Mouse (Mus musculus) liver, embryonic 15.5 days (tissue): ENCODE data around the gene Sgms1. TPM values are rescaled to one million over a fixed set of nuclear protein-coding genes. Genes with fewer than 3 reads are reported as not detected.
A peak's percentile ranks its signal among the peaks of the same experiment; 100 is the strongest.

Source experiments
- ATAC-seq: fragments of 200-750 bp; cut with Nextera tagmentation; 2 replicates; pipeline ENCODE4 v1.8.0; 2017; ENCODE audit warnings: moderate number of reproducible peaks, mild to moderate bottlenecking, moderate library complexity; ENCODE audit not compliant: insufficient read depth
- H3K27ac ChIP-seq: fragments of 300-500 bp; sonication (generic); replicated peaks from 2 replicates; pipeline ENCODE4 v1.5.1; 2015; ENCODE audit warnings: mild to moderate bottlenecking, inconsistent platforms
- H3K27me3 ChIP-seq: fragments of 300-500 bp; sonication (generic); 2 replicates; pipeline ENCODE4 v1.6.1; 2015; ENCODE audit warnings: mild to moderate bottlenecking, inconsistent platforms
- H3K36me3 ChIP-seq: fragments of 300-500 bp; sonication (generic); replicated peaks from 2 replicates; pipeline ENCODE4 v1.6.1; 2015; ENCODE audit warnings: moderate library complexity, mild to moderate bottlenecking, inconsistent platforms
- H3K4me1 ChIP-seq: fragments of 300-500 bp; sonication (generic); replicated peaks from 2 replicates; pipeline ENCODE4 v1.6.1; 2015; ENCODE audit warnings: inconsistent platforms
- H3K4me2 ChIP-seq: fragments of 300-500 bp; sonication (generic); 2 replicates; pipeline ENCODE4 v1.6.1; 2015; ENCODE audit warnings: moderate library complexity, mild to moderate bottlenecking, inconsistent platforms
- H3K4me3 ChIP-seq: fragments of 300-500 bp; sonication (generic); replicated peaks from 2 replicates; pipeline ENCODE4 v1.5.1; 2015; ENCODE audit warnings: mild to moderate bottlenecking, inconsistent platforms
- H3K9ac ChIP-seq: fragments of 300-500 bp; sonication (generic); 2 replicates; pipeline ENCODE4 v1.6.1; 2015; ENCODE audit warnings: moderate library complexity, mild to moderate bottlenecking, inconsistent platforms
- H3K9me3 ChIP-seq: fragments of 300-500 bp; sonication (generic); replicated peaks from 2 replicates; pipeline ENCODE4 v1.6.1; 2016; ENCODE audit warnings: inconsistent platforms
- WGBS: fragments of 180-500 bp; shearing (Covaris S2); methylation state at CpG from one replicate; pipeline ENCODE4 v1.1.7; 2015; ENCODE audit warnings: mixed read lengths; ENCODE audit not compliant: insufficient replicate concordance; 5-methylcytosine and 5-hydroxymethylcytosine counted together
- polyA plus RNA-seq: library from polyadenylated mRNA; unstranded; fragments of >200 nt; fragmentation: Nextera tagmentation; extraction: Ambion mirVana; gene quantifications from 2 replicates; pipeline ENCODE4 v1.2.1, GENCODE M21; 2015

The Sgms1 gene
- polyA plus RNA-seq, 1 experiment from 2014 or later = 24.8 TPM

DNA sequence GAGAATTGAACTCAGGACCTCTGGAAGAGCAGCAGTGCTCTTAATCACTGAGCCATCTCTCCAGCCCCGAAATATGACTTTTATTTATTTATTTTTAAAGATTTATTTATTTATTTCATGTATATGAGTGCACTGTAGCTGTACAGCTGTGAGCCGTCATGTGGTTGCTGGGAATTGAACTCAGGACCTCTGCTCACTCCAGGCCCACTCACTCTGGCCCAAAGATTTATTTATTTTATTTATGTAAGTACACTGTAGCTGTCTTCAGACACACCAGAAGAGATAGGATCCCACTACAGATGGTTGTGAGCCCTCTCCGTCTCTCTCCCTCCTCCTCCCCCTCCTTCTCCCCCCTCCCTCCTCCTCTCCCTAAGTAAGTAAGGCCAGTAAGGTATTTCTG lies 101.7 kb downstream of the Sgms1 start:
- Histone ChIP-seq H3K27me3 (no peaks in the 10 kb centered on the region), H3K9ac (no peak overlapping the region), H3K4me3 (no peak overlapping the region), H3K4me1 (peaks cover 9% of the 10 kb centered on the region), H3K4me2 (no peak overlapping the region), H3K9me3 (no peaks in the 10 kb centered on the region), H3K27ac (no peak overlapping the region), H3K36me3 (no peaks in the 10 kb centered on the region)
- ATAC-seq = no peak
- 70% methylated on average over 3 of the region's 3 CpGs for WGBS

DNA sequence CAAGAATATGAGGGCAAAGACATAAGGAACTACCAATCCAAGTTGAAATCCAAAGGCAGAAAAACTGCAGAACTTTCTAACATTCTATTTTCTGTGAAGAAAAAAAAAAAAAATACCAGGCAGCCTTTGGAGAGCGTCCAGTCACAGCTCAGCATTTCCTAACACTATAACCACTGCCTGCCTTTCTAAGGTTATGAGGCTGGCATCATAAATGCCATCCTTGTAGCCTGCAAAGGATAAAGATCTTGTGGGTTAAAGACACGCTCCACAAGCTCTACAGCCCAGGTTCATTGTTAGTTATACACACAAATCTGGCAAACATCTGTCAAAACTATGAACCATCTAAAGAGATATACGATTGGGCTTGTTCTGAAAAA lies 104.1 kb downstream of the Sgms1 start:
- 51% methylated on average over 3 of the region's 3 CpGs for WGBS

DNA sequence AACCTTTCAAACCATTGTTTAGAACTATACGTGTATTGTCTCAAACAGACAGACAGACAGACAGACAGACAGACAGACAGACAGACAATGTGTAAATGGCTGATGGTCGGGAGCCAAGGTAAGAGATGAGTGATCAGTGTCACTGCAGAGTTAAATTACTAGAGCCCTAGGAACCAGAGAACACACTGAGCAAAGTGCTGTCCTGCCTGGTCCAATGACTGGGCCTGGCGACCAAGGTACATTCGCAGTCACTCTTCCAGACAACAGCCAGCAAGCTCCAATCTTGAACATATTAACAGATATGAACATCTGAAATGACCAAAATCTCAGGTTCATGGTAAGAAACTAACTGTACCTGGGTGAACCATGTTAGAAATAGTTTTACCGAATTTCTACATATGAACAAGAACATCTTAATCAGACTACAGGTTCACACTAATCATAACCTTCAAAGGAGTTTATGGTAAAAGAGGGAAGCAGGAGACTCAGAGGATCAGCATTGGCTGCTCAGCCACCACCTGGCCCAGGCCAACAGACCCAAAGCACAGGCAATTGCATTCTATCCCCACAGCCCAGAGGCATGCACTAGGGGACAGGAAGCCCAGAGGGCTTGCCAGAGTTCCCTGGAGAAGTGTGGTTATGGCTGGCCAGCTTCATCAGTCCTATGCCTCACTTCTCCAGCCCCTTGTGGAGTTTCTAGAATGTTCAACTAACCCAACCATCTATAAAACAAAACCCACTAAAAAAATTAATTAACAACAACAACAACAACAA lies 104.6 kb downstream of the Sgms1 start:
- 74% methylated on average over 5 of the region's 5 CpGs for WGBS
- H3K4me1 ChIP-seq = peaks cover 11% of the 10 kb centered on the region
- no peak for ATAC-seq
- no peaks in the 10 kb centered on the region for H3K36me3 ChIP-seq
- no peak overlapping the region for H3K9ac ChIP-seq
- no peaks in the 10 kb centered on the region for H3K9me3 ChIP-seq
- no peak overlapping the region for H3K27ac ChIP-seq
- no peak overlapping the region for H3K4me3 ChIP-seq
- no peak overlapping the region for H3K4me2 ChIP-seq
- no peaks in the 10 kb centered on the region for H3K27me3 ChIP-seq

More for the DNA sequence above, 104.1 kb downstream of the Sgms1 start:
- H3K27me3 ChIP-seq = no peaks in the 10 kb centered on the region
- no peak overlapping the region for H3K4me2 ChIP-seq
- no peak overlapping the region for H3K9ac ChIP-seq
- no peak overlapping the region for H3K27ac ChIP-seq
- peaks cover 7% of the 10 kb centered on the region for H3K4me1 ChIP-seq
- no peak overlapping the region for H3K4me3 ChIP-seq
- no peak for ATAC-seq
- H3K36me3 ChIP-seq = no peaks in the 10 kb centered on the region
- H3K9me3 ChIP-seq = no peaks in the 10 kb centered on the region

DNA sequence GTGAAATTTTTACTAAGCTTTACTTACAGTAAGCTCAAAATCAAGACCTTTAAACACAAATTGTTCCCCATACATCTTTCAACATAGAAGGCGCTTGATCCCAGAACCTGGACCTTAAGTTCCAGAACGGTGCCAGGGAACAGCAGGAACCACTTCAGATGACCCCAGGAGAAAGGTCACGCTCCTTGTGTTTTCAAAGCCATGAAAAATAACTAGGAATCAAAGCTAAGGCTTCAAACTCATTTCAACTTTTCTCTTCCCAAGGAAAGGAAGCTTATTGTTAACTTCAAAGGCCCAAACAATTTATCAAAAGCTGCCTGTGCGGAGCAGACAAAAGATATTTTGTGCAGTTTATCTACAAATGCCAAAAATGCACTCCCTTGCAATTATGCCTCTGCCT lies 107.6 kb downstream of the Sgms1 start:
- peaks cover 27% of the 10 kb centered on the region for H3K4me1 ChIP-seq
- H3K4me2 ChIP-seq = no peak overlapping the region
- 69% methylated on average over 4 of the region's 4 CpGs for WGBS
- no peak overlapping the region for H3K4me3 ChIP-seq
- no peak overlapping the region for H3K27ac ChIP-seq
- no peak overlapping the region for H3K9ac ChIP-seq
- no peaks in the 10 kb centered on the region for H3K9me3 ChIP-seq
- H3K36me3 ChIP-seq = no peaks in the 10 kb centered on the region
- H3K27me3 ChIP-seq = no peaks in the 10 kb centered on the region
- no peak for ATAC-seq

DNA sequence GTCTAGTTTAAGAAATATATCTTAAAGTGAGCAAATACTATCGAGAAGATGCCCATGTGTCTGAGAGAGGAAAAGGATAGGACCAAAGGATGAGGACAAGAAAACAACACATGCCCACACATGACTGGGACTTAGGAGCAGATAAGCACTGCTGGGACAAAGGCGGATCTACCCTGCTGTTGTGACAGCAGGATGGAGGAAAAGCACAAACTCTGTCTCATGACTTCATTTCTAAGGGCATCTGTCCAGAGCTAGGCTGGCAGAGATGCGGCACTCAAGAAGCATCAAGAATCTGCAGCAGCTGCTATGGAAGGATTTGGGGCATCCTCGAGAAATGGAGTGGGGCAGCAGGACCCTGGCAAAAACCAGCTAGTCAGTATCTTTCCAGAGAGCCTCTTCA lies 109.1 kb downstream of the Sgms1 start:
- Histone ChIP-seq H3K9me3 (no peaks in the 10 kb centered on the region), H3K27me3 (no peaks in the 10 kb centered on the region), H3K4me2 (no peak overlapping the region), H3K4me3 (no peak overlapping the region), H3K27ac (no peak overlapping the region), H3K4me1 (peaks cover 42% of the 10 kb centered on the region), H3K36me3 (no peaks in the 10 kb centered on the region), H3K9ac (no peak overlapping the region)
- no peak for ATAC-seq
- WGBS = 65% methylated on average over 4 of the region's 4 CpGs

DNA sequence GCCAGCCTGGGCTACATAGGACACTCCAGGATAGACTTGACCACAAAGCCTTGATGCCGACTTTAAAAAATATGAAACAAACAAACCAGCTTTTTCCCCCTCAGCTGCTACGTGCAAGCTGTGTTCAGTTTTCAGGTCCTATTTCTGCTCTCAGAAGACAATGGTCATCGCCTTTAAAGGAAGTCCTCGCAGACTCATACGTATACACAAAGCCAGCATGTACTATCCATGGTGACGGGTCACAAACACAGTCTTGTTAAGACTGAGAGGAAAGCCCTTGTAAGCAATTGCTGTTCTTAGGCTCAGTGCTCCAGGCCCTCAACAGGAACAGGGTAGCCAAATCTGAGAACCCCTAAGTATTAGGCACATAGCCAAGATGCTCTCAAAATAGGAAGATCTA lies 110.1 kb downstream of the Sgms1 start:
- Histone ChIP-seq H3K4me1 (peaks cover 52% of the 10 kb centered on the region), H3K9me3 (no peaks in the 10 kb centered on the region), H3K27me3 (no peaks in the 10 kb centered on the region), H3K27ac (no peak overlapping the region), H3K9ac (no peak overlapping the region), H3K4me2 (no peak overlapping the region), H3K4me3 (no peak overlapping the region), H3K36me3 (no peaks in the 10 kb centered on the region)
- WGBS = 80% methylated on average over 6 of the region's 6 CpGs
- no peak for ATAC-seq

DNA sequence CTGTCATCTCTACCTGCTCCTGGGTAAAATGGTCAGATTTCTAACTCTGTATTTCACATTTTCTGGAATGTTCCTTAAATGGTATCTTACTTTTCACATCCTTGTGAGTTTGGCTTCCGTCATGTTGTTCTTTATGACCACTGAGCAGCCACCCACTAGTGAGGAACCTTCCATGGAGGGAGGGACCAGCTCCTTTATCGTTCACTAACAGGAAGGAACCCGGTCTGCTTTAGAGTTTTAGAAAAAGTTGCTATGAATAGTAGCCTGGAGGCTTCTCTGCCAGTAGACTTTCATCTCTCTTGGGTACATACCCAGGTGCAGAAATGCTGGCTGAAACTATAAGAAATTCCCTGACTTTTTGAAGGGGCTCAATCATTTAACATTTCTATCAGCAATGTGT lies 111.6 kb downstream of the Sgms1 start:
- no peak overlapping the region for H3K4me2 ChIP-seq
- peaks cover 67% of the 10 kb centered on the region for H3K4me1 ChIP-seq
- no peak for ATAC-seq
- no peak overlapping the region for H3K4me3 ChIP-seq
- no peaks in the 10 kb centered on the region for H3K9me3 ChIP-seq
- no peaks in the 10 kb centered on the region for H3K36me3 ChIP-seq
- H3K27ac ChIP-seq = peak overlapping the region; percentile 9
- H3K27me3 ChIP-seq = no peaks in the 10 kb centered on the region
- WGBS = 14% methylated on average over 3 of the region's 3 CpGs
- no peak overlapping the region for H3K9ac ChIP-seq

DNA sequence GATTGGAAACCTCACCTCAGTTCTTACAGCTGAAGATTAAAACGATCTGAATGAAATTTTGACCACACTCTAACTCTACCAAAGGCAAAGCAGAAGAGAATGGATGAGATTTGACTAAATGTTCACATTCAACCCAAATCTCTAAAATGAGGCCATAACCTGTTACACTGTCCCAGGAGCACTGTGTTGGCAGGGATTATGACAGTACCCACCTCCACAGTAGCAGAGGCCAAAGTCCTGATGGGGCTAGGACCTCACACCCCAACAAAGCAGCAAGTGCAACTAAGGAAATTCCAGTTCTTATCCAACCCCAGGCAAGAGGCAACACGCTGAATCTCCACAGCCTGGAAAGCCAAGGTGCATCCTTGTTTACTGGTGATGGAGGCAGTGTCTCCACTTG lies 112.2 kb downstream of the Sgms1 start:
- 64% methylated on average over 2 of the region's 2 CpGs for WGBS
- Histone ChIP-seq H3K4me2 (no peak overlapping the region), H3K4me3 (no peak overlapping the region), H3K9me3 (no peaks in the 10 kb centered on the region), H3K4me1 (peaks cover 73% of the 10 kb centered on the region), H3K9ac (no peak overlapping the region), H3K27ac (peak overlapping the region; percentile 9), H3K36me3 (no peaks in the 10 kb centered on the region), H3K27me3 (no peaks in the 10 kb centered on the region)
- ATAC-seq = no peak

DNA sequence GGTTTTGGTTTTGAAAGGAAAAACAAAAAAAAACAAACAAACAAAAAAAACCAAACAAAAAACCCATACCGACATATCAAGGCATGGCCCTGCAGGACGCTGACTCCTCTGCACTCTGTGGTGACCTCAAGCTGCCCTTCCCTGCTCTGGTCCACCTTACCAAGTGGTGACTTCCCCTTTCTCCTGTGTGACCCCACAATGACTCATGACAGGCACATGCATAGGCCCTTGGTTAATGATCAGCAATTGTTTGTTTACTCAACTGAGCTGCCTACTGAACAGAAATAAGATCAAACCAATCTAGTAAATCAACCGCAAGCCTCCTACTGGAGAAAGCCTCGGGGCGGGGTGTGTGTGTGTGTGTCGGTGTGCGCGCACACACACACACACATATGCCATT lies 112.7 kb downstream of the Sgms1 start:
- peaks cover 75% of the 10 kb centered on the region for H3K4me1 ChIP-seq
- ATAC-seq = no peak

DNA sequence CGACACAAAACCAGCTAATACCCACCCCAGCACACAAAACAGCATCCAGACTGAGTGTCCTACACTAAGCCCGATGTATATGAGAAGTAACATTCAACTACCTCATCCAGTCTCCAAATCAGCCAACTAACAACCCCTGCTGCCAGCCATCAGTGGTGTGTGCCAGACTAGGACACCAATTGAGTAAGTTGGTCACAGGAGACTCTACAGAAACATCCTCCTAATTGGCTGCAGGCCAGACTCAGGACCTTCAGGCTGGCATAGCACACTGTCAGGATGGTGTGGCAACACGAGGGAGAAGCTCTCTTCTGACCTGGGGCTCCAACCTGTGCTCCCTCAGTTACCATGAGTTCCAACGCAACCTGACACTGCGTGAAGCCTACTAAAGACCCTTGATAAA lies 113.3 kb downstream of the Sgms1 start:
- H3K27ac ChIP-seq = no peak overlapping the region; the same call in 1 of the 2 replicates
- H3K36me3 ChIP-seq = no peaks in the 10 kb centered on the region
- H3K4me1 ChIP-seq = peaks cover 77% of the 10 kb centered on the region
- H3K4me3 ChIP-seq = no peak overlapping the region
- WGBS = 75% methylated on average over 5 of the region's 5 CpGs
- H3K4me2 ChIP-seq = 0 out of 2 replicates have a peak overlapping the region, but pooled peaks have one; percentile 8
- H3K27me3 ChIP-seq = no peaks in the 10 kb centered on the region
- H3K9me3 ChIP-seq = no peaks in the 10 kb centered on the region
- no peak for ATAC-seq
- no peak overlapping the region for H3K9ac ChIP-seq

More for the DNA sequence above, 112.7 kb downstream of the Sgms1 start:
- no peak overlapping the region for H3K9ac ChIP-seq
- no peak overlapping the region for H3K4me3 ChIP-seq
- peak overlapping the region; percentile 9; the same call in 1 of the 2 replicates for H3K27ac ChIP-seq
- WGBS = 59% methylated on average over 8 of the region's 8 CpGs
- no peaks in the 10 kb centered on the region for H3K9me3 ChIP-seq
- H3K36me3 ChIP-seq = no peaks in the 10 kb centered on the region
- H3K4me2 ChIP-seq = 0 out of 2 replicates have a peak overlapping the region, but pooled peaks have one; percentile 8
- H3K27me3 ChIP-seq = no peaks in the 10 kb centered on the region

DNA sequence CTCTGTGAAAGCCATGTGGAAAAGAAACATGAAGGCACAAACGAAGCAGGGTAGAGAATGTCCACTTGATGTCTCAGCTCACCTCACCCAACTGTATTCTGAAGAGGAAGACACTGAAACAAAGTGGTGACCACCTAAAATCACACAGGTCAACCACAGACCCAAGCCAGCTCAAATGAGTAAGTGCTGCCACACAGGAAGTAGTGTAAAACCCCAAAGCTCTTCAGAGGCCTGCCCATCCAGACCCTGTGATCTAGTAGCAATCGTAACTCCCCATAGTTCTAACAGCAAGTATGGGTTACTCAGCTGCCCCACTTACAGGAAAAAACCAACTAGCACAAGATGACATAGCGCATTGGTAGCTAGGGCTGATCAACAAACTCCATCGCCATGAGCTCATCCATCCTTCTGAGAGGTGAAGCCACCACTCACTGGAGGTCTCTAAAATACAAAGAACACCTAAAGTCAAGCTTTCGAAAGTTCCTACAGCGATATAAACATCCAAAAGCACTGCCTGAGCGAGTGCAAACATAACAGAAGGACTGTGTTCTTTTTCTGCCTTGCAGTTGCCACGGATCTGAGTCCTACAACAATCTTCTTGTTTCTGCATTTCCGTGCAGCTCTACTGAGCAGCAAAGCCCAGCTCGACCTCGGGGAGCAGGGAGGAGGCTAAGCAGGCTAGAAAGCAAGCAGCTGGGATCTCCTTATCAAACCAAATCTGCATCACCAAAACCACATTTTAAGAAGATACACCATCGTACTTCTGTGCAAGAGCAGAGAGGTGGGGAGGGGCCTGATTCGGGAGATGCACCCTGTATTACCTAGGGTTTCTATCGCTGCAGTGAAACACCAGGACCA lies 114.2 kb downstream of the Sgms1 start:
- Histone ChIP-seq H3K9me3 (no peaks in the 10 kb centered on the region), H3K27ac (0 out of 2 replicates have a peak overlapping the region, but pooled peaks have one; percentile 11), H3K36me3 (no peaks in the 10 kb centered on the region), H3K27me3 (no peaks in the 10 kb centered on the region), H3K9ac (no peak overlapping the region), H3K4me3 (no peak overlapping the region), H3K4me2 (no peak overlapping the region), H3K4me1 (peaks cover 85% of the 10 kb centered on the region)
- 40% methylated on average over 14 of the region's 14 CpGs for WGBS
- ATAC-seq = no peak
